Mouse (Mus musculus) brain, adult 2 months (tissue): ENCODE results near the gene Rorc.

Experiments used
- DNase-seq: peaks from one replicate; pipeline ENCODE4 v3.0.0; 2011; ENCODE audit warnings: low read depth, low spot score

Rorc gene

DNA sequence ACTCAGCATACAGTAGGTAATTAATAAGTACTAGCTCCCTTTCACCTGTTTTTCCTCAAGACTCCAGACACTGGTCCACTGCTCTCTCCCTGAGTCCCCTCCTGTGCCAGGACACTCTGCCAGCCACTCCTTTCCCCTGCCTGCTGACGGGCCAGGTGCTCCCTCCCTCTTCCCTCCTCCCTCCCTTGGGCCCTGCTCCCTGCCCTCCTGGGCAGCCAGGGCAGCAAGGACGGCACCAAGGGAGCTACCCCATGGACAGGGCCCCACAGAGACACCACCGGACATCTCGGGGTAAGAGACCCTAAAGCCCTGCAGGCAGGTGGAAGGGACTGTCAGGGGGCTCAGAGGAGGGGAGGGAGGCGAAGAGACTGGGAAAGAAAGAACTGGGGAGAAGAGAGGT lies at the start of gene Rorc:
Rorc (plus strand) TSS at position 154 of the 400 bp plus-strand sequence.
- peak; percentile 79 for DNase-seq

DNA sequence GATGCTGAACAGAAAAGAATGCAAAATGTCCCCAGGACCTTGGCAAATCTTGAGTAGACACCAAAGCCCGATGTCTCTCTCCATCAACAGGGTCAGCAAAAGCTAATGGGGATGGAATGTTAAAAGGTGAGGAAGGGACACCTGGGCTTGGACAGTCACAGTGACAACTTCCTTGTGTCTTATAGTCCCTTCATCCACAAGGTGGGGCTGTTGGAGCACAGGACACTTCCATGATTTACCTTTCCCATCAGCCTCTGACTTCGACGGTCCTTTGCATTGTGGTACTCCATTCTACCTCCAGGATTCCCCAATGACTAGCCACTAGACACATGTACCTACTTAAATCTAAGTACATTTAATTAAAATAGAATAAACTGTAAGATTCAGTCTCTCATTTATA lies 43.9 kb upstream of the Rorc start:
- peak; percentile 15 for DNase-seq

DNA sequence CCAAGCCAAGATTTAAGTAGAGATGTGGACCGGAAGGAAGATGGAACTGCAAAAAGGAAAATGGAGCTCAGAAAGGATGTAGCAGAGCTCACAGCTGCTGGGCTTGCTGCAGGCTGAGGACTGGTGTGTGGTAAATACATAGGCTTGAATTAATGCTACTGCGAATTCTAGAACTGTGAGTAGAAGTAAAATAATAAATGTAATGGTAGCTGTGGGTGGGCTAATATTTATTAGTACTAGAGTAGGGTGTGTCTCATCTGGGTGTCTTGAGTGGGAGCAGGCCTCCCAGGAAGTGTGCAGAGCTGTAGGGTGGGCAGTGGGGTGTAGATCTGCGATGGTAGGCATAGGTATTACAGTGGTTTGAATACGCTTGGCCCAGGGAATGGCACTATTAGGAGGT lies 38.2 kb upstream of the Rorc start:
- no peak for DNase-seq

DNA sequence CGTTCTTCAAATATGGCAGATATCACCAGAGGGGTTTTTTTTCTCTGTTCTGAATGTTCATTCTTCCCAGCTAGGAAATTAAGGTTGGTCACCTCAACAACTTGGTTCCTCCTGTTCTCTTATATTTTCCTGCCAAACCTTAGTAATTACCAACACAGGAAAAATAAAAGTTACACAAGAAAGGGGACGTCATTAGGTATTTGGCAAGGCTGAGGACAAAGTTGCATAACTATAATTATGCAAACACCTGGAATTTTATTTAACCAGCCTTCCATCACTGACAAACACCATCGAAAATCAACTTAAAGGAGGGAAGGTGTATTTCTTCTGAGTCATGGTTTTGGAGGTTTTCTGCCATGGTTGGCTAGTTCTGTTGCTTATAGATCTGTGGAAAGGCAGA lies 34.1 kb upstream of the Rorc start:
- DNase-seq = no peak

DNA sequence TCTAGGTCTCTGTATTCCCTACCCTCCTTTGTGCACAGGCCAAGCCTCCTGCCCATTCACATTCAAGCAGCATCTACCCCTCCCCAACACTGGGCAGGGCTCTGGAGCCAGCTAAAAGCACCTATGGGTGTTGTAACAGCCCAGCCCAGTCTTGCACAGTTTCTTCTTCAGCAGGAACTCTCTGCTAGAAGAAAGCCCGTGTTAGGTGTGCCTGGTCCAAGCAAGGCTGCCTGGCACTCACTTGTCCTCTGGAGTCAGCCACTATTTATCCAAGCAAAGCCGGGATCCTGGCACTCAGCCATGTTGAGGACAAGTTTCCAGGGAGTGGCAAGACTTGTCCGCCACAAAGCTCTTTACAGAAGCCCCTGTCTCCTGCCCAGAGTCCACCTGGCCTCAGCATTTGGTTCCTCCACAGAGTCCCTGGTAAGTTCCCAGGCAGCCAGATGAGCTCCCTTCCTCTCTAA lies 30.6 kb upstream of the Rorc start, which contains the start of gene Them5:
Them5 (plus strand) TSS at position 141 of the 464 bp plus-strand sequence.
- no peak for DNase-seq

DNA sequence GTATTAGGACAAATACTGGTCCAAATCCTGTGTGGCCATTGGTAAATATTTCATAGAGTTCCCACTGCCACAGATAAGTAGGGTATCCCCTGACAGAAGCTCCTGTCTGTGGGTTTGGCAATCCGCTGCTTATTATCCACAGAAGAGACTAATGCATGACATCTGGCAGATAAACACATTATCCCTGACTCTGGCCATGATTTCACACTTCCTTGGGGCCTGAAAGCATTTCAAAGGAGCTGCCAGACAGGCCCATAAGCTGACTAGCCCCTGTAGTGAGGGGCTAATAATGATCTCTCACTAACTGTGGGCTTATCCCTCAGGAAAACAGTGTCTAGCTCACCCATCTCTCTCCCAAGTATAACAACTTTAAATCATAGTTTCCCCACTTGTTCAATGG lies 30.0 kb upstream of the Rorc start:
- DNase-seq = no peak

DNA sequence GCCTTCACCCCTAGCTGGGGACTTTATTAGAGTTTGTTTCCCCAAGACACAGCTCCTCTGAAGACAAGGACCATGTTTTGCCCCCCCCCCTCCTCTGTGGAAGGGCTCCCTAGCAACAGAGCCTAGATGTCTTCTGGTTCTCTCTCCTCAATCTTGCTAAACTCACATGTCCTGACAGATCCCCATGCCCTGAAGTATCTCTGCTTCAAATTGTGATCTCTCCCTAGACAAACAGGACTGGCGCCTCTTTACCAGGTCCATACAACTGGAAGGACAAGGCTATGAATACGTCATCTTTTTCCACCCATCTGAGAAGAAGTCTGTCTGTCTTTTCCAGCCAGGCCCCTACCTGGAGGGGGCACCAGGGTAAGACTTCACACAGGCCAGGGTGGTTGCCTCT lies 28.4 kb upstream of the Rorc start:
- no peak for DNase-seq

DNA sequence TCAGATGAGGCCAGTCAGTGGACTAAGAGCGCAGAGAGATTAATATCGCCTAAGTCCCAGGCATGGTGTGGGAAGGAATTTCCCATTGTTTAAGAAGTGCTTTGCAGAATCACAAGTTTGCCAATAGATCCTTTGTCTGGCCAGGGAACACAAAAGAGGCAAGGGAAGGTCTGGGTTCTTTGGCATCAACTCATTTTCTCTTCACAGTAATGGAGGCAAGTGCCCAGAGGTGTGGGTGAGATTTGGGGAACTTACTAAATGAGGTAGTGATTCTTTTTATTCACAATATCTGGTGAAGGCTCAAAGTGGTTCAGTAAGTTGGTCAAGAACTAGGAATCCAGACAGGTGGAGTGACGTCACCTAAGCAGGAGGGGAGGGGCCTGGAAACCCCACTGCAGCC lies 27.7 kb upstream of the Rorc start:
- DNase-seq = no peak

DNA sequence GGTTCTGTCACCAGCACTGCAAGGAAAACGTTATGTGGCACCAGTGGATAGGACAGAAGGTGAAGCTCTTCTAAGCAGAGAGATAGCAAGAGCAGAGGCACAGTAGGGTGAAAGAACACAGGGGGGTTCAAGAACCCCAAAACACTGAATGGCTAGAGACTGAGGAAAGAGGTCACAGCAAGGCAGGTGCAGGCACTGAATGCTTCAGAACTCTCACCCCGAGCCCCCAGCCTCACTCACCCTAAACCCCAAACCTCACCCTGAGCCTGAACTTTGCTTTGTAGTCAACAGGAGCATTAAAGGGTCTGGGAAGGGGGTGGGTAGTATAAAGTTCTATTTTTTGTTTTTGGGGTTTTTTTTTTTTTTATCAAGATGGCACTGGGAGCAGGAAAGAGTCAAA lies 24.4 kb upstream of the Rorc start:
- DNase-seq = no peak

DNA sequence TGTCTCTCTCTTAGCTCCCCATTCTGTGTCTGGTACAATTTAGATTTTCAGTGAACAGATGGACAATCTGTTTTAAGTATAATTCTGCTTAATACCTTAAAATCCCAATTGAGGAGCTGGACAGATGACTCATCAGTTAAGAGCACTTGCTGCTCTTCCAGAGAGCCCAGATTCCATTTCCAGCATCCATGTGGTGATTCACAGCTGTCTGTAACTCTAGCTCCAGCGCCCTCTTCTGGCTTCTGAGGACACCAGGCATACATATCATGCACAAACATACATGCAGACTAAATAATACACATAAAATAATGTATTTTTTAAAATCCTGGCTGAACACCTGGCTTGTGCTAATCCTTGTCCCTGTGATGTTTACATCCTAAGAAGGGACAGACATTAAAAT lies 11.8 kb upstream of the Rorc start:
- DNase-seq = peak; percentile 75

DNA sequence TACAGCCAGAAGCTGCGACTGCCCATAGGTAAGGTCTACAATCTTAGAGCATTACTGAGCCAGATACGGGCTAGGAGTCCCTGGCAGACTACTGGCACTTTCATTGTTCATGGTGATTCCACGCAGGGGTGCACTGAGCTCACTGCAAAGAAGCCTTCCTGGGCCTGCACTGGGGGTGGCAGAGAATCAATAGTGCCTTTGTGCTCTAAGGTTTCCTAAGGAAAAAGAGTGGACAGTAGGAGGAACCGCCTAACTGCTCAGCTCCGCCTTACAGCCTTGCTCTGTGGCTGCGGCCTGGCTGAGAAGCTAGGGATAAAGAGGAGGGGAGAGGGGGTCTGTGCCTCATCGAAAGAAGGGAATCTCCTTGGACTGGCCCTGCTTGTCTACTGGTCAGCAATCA lies 10.5 kb upstream of the Rorc start, which contains the start of gene C2cd4d:
C2cd4d (plus strand) TSS at position 301 of the 400 bp plus-strand sequence.
- no peak for DNase-seq

DNA sequence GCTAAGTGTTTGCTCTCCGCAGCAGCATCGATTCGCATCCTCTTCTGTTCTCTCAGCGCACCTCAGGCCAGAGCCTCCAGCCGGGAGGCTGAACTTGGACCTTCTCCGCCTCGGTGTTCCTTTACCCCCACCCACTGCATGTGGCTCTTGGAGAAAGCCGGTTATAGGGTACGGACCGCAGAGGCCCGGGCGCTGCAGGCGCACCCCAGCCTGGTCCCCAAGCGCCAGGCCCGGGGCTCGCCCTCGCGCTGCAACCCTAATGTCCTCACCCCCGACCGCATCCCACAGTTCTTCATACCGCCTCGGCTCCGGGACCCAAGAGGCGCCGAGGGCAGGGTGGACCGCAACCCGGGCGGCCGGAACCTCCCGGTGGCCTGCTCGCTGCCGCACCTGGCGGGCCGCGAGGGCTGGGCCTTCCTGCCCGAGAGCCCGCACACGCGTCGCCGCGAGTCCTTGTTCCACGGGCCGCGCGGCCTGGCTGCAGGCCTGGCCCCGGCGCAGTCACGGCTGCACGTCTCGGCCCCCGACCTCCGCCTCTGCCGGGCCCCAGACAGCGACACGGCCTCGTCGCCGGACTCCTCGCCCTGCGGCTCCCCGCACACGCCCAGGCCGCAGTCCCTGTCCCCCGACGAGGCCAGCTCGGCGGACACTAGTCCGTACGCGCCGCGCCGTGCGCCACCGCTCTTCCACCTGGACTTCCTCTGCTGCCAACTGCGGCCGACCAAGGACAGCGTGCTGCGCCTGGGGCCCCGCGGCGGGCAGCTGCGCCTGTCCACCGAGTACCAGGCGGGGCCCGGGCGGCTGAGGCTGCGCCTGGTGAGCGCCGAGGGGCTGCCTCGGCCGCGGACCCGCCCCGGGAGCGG lies 9.1 kb upstream of the Rorc start:
- peak; percentile 77 for DNase-seq

DNA sequence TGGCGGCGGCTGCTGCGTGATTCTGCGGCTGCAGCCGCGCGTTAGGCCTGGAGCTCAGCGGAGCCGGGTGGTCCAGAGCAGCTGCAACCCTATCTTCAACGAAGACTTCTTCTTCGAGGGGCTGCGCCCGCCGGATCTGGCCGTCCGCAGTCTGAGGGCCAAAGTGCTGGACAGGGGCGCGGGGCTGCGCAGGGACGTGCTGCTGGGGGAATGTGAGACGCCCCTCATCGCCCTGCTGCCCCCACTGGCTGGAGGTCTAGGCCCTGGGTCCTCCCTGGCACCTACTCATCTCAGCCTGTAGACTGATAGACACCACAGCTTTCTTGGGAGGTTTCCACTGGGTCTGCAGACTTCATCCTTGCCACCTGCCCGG lies 8.5 kb upstream of the Rorc start:
- peak; percentile 19 for DNase-seq

DNA sequence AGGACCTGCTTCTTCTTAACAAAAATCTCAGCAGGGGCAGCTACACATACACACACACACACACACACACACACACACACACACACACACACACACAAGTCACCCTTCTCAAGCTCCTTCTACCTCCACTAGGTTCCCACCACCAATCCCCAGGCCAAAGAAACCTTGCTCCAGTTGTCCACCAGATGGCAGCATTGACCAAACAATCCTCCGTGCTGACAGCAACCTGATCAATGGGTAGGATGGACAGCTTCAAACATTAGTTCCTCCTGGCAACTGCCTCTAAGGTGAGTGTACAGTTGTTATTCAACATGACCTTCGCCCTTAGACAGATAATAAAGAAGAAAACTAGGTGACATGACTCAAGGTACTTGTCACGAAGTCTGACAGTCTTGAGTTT lies 5.8 kb upstream of the Rorc start:
- peak; percentile 90 for DNase-seq

DNA sequence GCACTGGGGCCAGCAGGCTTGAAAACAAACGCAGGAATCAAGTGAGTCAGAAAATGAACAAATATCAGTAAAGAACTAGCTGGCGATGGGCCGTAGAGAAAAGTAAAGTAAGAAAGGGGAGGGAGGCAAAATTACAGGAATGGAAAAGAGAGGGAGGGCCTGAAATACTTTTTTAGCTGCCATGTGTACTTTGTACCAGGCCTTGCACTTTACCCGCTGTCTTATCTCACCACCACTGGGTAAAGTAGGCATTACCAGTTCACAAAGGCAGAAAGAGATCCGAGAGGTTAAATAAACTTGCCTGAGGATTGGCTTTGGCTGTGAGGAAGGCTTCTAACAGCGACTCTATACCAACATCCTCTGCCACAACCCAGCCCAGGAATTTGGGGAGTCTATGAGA lies 5.1 kb upstream of the Rorc start:
- DNase-seq = no peak

DNA sequence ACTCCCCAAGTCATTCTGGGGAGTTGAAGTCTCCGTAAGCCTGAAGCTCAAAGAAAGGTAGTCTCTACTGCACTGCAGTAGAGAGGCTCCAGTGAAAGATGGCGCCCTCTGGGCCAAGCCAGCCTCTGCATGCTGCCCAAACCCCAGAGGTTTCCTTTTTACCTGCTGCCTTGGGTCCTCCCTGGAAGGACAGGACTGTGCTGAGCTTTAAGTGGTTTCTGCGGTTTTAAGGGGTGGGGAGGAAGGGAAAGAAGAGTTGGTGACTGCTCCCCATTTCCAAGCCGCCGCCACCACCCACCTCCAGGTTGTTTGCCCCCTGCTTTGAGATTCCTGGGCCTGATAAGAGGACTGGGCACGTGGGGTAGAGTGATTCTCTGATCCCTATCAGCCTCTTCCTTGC lies 4.0 kb upstream of the Rorc start:
- no peak for DNase-seq

DNA sequence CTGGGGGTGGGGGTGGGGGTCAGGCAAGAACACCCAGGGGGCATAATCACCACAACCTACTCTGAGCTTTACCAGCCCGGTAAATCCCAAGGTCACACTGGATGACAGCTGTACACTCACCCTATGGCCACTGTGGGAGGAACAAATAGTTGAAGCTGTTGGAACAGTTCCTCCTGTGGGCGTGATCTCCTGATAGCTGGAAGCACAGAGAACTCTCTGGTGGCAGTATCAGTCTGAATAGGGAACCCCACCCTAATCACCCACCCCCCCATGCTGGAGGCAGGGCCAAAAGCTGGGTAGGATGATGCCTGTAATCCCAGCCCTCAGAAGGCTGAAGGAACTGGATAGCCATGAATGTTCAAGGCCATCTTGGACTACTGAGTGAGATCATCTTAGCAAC lies 2.9 kb upstream of the Rorc start:
- DNase-seq = no peak

DNA sequence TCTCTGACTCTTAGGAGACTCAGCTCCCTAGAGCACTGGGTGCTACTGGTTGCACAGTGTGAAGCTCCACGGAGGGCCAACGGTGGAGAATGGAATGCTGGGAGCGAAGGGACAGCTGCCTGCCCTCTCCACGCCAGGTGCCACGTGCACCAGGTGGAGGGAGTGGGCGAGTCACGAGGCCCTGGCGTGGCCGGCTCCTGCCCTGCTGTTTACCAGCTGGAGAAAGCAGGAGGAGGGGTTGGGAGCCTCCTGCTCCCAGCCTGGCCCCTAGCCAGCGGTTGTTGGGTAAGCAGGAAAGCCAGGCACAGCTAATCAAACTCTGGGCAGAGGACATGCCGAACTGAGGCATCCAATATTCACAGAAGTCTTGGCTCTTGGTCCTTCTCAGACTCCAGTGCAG lies 957 bp upstream of the Rorc start:
- peak; percentile 81 for DNase-seq

DNA sequence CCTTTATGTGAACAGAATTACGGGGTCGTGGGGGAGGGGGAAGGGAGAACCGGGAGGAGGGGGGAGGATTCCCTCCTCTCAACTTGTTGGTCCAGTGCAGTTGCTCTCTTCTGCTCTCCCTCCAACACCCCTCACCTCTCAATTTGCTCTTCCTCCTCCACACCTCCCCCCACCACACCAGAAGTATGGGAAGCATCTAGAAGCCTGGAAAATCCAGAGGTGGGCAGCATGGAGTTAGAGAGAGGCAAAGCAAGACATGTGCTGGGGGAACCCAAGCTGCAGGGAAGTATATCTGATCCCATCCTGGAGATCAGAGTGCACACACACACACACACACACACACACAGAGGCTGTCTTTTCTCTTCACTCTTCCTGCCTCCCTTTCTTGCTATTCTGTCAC lies 556 bp upstream of the Rorc start:
- no peak for DNase-seq

DNA sequence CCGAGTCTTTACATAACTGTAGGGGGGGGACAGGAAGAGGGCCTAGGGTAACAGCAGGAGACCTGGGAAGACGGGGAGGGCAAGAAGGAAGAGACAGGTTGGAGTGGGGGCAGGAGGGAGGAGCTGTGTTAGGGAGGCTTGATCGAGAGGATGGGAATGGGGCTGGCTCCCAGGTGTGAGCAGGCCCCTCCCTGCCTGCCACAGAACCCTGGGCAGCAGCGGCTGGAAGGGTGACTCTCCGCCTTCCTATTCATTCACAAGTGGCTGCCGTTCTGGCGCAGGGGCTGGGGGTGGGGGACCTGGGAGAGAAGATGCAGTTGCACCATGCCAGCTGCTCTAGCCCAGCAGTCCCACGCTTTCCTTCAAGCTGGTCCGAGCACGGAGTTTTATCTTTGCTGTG lies 496 bp downstream of the Rorc start:
- peak; percentile 76 for DNase-seq

DNA sequence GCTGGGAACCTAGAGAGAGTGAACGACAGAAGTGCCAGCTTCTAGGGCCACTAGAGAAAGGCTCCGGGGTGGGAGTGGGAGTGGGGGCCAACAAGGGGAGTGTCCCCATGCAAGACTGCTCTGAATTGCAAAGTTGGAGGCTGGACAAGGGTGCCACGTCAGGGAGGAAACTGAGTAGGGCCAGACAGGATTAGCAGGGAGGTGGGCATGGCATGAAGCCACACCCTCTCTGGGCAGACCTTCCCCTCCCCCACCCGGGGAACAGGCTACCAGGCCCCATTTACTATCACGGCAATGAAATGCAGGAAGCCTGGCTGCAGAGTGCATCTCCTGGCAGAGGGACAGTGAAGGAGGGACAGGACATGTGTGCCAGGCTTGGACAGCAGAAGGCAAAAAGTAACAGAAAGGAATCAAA lies 1.0 kb downstream of the Rorc start:
- DNase-seq = peak; percentile 77

DNA sequence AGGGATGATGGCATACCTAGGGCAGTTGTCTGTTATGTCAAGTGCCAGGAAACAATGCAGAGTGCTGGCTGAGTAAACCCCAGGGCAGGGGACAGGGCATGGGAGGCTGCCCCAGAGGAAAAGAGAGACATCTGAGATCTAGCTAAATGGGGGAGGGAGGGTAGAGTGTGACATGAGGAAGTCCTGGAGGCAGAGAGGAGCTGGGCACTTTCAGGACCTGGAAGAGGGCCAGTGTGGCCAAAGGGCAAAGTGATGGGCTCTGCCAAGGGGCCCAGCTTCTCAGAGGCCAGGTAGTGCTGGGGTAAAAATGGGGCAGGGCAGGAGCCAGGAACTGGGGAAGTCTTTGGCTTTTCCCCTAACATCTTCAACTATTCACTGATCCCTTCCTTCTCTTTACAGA lies 2.0 kb downstream of the Rorc start:
- DNase-seq = no peak

DNA sequence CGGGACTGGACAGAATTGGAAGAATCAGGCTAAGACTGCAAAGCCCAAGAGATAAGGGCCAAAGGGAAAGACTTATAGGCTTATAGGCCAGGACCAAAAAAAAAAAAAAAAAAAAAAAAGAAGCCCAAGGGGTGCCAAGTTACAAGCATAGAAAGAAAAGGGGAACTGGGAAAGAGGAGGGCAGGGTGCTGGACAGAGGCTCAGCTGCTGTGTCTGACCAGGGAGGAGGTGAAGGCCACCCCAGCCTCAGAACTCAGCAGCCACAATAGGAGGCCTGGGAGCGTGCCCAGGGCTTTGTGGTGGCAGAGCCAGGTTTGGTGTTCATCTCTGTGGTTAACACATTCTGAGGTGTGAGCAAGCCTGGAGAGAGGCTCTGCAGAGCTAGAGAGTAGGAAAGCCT lies 2.6 kb downstream of the Rorc start:
- DNase-seq = no peak

DNA sequence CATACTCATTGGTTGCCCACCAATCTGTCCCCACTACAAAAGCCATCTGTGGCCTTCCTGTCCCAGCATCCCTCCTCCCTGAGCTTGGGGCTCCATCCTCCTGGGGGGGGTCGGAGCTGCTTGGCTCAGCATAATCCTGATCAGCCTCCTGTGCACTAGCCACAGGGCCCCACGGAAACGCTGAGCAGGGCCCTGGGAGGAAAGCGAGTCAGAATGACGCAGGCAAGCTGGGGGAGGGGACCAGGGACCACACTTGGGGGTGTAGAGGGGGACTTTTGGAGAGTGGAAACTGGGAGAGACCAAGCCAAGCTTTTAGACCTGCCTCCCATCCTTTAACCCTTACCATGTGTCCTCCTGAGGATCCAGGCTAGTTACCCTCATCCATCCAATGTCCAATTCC lies 3.3 kb downstream of the Rorc start:
- DNase-seq = no peak
